Mouse (Mus musculus): Measurements from ENCODE around the gene Fndc5.

Gene Fndc5

DNA sequence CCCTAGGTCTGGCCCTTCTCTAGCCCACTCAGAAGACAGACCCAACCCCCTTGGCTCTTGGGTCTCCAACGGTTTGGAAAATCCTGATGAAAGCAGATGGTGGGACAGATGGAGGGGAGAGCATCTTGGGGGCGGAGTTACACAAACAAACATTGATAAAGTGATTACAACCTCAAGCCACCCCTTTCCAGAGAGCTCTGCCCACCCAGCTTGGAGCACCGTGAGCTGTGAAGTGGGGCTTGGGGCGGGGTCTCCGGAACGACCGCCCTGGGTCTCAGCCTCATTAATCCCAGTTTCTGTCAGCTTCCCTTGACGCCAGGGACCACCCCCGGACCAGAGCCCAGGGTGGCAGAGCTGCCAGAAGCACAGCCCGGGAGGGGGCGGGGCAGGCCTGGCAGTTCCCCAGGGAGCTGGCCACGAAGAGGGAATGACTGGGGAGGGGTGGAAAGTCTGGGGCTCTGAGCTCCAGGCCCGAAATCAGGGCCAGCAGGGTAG, 12.1 kb upstream of the Fndc5 start:
- DNase-seq (ENCODE audit: low read depth), result no peak

DNA sequence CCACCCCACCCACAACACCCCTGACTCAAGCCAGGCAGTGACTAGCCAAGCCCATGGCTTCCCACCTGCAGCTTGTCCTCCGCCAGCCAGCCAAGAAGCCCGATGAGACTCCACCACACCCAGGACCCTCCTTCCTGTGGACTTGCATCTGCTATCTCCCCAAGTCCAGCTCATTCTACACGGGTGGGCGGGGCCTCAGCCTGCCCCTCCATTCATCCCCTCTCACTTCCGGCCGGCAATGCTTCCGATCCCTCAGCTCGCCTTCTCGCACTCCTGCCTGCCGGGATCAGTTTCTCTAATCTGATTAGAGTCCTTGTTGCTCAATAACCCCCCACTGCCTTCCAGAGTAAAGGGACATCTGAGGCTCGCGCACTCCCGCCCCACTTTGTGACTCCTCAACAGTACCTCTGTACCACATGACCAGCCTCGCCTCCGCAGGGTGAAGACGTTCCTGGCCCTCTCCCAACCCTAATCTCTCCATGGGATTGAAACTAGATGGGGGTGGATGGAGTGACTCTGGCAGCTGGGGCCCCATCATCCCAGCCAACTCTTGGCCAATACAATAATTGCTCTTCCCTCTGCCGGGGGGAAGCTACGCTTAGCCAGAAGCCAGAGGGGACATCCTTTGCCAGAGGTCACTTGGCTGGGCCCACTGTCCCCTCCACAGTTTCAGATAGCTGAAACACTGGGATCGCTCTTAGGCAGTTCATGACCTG, 10.9 kb upstream of the Fndc5 start:
- no peak for DNase-seq (ENCODE audit: low read depth)

DNA sequence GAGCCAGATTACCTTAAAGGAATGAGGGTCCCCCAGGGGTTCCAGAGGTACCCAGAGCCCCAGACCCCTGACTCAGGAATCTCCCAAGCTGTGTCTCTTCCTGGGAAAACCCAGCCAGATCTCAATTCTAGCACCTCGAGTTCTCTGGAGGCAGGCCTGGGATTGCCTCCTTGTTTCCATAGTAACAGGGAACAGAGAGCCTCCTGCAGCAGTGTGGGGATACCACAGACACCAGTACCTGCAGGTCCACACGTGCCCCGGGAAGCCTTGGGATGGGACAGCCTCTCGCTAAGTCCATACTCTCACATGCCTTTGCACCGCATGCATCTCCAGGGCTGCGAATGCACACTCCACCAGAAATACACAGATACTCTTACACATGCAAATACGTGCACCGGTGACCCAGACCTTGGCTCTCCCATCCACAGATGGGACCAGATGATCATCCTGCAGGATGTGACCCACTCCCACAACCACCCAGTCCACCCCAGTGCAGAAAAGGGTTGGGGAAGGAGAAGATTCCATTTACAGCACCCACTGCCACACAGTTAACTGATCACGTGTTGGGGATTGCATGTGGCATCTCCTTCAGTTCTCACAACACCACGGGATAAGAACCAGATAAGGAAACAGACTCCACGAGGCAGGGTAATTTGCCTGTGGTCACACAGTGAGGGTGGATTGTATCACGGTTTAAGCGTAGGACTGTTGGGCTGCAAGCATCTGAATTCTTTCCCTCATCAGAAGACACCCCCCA, 8.0 kb upstream of the Fndc5 start:
- DNase-seq (ENCODE audit: low read depth), result no peak

DNA sequence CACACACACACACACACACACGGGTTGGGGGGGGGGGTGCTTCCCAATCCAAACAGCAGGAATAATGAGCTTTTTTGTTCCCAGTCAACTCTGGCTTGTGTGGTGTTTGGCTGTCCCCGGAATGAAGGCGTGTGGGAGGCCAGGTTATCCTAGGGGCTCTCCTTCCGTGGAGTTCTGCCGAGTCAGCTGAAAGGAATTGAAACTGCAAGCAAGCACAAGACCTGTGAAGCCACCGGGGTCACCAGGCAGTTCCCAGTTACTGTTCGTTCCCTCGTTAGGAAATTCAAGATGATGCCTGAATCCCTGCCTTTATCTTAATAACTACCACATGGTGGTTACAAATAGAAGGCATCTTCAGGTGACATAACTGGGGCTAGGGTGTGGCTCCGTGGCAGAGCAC, 7.4 kb upstream of the Fndc5 start:
- no peak for DNase-seq (ENCODE audit: low read depth)

DNA sequence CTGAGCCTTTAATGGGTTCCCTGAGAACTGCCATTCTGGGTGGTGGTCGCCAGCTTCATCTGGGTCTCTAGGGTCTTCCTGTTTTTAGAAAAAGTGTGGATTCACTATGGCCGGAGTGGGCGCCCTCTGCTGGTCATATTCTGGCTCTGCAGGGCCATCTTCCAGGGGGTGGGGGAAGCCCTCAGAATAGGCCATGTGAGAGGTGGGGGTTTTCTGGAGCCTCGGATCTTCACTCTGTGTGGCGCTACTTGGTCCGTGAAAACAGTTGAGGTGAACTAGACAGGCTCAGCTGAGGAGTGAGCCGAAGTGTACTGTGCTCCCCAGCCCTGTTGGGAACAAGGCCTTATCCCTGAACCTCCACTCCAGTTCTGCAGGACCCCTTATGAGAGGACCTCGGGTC, 6.7 kb upstream of the Fndc5 start:
- DNase-seq (ENCODE audit: low read depth), result no peak

DNA sequence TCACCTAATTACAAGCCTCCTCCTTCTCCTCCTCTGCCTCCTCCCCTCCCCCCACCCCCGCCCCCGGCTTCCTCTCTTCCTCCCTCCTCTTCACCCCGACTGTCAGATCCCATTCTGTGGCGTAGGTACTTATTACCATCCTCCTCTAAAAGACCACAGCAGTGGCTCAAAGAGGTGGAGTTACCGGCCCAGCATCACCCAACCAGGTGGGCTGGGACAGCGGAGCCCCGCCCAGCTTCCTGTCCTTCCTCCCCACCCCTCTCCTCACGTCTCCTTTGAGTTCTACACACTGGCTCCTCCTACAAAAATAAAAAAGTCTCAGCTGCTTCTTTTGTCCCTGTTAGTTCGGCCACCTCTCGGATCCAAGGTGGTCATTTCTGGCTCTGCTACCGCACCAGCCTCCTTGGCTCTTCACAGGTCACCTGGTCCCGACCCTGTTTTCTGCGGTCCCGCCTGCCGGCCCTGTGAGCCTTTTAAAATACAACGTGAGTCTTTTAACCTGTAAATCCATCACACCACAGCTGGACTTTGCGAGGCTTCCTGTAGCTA, 6.0 kb upstream of the Fndc5 start:
- DNase-seq (ENCODE audit: low read depth), result no peak

DNA sequence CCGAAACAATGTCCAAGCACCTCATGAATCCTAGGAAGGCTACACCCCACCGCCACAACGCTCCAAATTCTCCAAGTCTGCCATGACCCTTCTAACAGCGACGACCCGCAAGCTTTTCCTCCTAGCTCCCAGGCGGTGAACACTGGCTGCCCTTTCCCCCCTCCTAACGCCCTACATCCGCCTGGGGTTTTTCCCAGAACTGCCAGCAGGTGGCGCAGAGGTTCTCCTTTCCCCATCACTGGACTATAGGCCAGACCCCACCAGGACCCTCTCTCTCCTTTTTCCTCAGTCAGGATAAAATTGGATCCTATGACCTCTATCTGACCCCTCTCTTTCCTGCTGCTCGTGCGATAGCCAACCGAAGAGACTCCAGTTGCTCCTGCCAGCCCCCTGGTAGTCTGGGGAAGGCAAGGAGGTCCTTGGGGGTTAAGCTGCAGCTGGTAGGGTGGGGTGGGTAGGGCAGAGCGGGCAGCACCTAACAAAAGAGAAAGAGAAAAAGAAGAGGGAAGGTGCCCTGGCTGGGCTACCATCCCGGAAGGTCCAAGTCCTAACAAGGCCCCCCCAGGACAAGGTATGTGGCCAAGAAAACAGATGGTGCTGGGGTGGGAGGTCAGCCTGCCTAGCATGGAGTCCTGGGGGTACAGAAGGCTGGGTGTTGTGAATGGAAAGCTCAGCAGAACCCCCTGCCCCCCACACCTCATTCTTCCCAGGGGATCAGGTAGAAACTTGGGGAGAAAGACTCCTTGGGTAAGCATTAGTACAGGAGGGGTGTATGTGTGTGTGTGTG, 1.8 kb upstream of the Fndc5 start:
- DNase-seq (ENCODE audit: low read depth), result peak; percentile 57

DNA sequence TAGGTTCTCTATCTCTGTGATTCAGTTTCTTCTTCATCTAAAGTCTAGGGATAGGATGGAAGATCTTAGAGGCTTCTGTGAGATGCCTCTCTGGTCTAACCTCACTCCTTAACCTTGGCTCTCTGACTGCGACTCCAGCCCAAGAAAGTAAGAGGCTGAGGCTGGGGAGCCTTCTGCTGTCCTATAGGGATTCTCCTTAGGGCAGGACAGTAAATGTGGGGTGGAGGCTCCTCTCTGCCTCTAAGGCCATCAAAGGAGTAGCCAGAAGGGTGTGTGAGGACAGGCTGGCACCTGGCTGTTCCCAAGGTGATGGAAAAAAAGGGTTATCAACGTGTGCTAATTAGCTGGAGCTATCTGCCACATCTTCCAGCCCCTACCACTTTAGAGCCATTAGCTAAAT, 1.2 kb upstream of the Fndc5 start:
- DNase-seq (ENCODE audit: low read depth), result no peak

DNA sequence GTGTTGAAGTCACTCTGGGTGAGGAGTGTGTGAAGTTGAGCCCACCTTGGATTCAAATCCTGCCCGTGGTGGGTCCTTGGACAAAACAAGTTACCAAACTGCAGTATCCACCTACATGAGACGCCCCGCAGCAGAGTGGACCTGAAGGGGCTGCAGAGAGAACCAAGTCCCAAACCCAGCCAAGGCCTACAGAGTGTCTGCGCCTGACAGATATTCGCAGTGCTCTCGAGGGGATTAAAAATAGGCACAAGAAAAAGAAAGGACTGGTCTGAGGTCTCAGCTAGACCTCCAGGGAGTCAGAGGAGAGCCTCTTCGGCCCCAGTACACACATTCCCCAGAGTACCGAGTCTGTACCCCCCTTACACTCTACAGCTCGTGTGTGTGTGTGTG, 615 bp upstream of the Fndc5 start:
- no peak for DNase-seq (ENCODE audit: low read depth)

DNA sequence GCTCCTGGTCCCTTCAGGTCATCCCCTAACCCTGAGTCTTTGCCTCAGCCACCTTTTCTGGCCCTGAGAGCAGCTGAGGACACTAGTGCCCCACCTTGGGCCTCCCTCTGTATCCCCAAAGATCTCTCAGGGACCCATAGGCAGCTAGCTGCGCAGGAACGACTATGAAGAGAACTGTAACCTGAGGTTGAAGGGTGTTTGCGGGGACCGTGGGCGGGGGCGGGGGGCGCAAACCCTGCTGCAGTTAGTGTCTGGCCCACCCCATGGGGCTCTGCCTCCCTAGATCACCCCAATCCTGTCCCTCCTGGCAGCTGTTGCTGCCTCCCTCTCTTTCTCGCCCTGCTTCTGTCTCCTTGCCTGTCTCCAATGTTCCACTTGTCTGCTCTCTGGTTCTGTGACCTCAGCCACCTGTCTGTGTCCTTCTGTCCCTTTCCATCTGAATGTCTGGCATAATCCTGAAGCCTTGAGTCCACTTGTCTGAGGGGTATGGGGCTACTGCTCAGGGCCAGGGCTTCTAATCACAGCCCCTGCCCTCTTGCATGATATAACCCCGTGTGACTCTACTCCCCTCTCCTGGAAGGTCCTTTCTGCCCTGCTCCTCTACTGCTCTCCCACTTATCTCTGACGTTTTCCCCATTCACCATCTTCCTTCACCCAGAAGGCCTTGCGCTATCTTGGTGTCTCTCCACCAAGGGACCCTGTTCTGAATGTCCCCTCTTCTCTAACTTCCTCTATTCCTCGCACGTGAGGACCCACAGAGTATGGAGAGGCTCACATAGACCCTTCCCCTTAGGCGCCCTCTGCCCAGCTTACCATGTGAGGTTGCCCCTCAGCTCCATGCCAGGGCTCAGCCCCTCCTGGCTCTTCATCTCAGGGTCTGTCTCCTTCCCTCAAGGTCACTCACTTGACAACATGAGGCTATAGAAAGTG, 858 bp downstream of the Fndc5 start:
- no peak for DNase-seq (ENCODE audit: low read depth)

DNA sequence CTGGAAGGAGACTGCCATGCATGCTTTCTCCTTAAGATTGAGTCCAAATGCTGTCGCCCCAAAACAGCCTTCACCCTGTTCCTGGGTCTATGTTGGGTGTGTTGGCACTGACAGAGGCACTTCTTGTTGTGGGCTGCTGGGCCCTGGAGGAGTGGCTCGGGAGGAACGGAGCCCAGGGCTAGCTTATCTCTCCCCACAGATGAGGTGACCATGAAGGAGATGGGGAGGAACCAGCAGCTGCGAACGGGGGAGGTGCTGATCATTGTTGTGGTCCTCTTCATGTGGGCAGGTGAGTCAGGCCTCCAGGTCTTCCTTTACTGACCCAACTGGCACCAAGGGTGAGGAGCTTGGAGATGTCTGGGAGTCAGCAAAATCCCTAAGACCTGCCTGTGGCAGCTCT, 2.8 kb downstream of the Fndc5 start:
- DNase-seq (ENCODE audit: low read depth), result peak; percentile 67

DNA sequence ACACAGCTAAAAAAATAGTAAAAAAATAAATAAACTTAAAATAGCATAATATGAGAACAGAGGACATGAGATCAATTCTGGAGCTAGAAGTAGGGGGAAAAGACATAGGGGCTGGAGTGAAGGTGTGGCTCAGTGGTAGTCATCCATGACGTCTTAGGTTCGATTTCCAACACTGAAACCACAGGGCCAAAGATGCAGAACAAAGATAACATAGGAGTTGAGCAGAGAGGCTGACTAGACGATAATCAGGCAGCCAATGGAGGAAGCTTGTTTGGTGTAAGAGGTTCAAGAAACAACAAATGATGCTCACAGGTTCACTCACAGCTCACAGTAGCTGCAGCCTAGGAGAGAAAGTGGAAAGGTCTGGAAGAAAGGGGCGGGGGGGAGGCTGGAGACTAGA, 4.0 kb downstream of the Fndc5 start:
- DNase-seq (ENCODE audit: low read depth), result peak; percentile 61

DNA sequence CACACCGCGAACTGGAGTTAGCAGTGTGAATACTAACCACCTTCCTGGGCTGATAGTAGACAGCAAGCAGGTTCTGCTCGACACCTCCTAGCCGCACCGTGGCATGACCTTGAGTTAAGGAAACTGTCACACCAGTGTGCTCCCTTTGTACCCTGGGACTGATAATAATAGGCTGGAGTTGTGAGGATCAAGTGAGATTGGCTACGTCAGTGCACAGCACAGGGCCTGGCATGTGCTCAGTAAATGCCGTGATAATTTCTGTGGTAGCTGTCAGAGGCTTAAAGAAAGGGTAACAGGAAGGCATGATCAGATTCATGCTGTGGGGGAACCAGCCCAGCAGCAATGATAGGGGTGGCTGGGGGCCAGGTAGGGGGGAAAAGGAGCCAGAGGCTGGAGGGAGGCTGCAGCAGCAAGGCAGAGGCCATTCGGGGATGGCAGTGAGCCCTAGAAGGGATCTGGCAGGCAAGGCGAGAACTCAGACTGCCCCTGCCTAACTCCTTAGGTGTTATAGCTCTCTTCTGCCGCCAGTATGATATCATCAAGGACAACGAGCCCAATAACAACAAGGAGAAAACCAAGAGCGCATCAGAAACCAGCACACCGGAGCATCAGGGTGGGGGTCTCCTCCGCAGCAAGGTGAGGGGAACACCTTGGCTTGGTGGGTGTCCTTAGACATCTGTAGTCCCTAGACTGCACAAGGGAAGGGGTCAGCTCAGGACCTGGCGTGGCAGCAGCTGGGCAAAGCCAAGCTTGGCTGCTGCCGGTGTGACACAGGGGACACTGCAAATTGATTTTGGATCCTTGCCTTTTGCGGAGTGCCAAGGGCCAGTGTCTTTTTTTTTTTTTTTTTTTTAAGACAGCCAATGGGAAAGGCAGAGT, 5.0 kb downstream of the Fndc5 start:
- no peak for DNase-seq (ENCODE audit: low read depth)

DNA sequence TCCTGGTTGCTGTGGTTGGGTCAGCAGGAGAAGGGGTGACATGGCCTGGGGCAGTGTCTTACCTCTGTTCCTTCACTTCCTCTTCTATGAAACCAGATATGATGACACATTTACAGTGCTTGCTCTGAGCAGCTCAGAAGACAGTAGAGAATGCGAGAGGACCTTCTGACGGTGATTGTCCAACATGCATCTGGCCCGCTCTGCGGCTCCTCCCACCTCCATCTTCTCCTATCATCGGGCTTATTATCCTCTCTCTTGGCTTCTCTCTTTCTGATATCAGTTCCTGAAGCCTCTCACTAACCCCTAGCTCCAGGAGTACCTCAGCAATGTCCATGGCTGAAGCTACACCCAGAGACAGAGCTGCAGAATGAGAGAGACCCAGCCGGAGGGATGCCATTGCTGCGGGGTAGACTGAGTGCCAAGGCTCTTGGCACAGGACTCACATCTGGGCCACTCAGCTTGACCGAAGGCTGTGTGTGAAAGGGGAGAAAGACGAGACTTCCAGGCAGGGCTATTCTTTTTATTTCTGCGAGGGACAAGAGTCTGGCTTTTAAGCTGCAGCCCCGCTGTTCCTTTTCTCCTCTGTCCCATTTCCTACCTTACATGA, 5.7 kb downstream of the Fndc5 start:
- DNase-seq (ENCODE audit: low read depth), result no peak

DNA sequence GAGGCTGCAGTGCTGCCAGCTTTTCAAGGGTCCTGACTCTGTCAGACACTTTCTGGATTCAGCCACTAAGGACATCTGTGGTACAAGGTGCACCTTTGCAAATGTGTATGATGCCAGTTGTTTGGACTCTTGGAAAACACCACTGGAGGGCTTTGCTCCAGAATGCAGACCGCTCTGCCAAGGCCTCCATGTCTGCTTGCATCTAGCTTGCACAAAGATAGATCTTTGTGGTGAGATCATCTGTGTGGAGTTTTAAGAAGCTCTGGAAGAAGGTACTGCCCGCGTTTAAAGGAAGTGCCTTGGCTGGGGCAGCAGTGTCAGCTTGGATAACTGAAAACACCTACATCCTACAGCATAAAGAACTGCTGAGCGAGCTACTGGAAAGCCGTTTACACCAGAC, 6.7 kb downstream of the Fndc5 start:
- no peak for DNase-seq (ENCODE audit: low read depth)

DNA sequence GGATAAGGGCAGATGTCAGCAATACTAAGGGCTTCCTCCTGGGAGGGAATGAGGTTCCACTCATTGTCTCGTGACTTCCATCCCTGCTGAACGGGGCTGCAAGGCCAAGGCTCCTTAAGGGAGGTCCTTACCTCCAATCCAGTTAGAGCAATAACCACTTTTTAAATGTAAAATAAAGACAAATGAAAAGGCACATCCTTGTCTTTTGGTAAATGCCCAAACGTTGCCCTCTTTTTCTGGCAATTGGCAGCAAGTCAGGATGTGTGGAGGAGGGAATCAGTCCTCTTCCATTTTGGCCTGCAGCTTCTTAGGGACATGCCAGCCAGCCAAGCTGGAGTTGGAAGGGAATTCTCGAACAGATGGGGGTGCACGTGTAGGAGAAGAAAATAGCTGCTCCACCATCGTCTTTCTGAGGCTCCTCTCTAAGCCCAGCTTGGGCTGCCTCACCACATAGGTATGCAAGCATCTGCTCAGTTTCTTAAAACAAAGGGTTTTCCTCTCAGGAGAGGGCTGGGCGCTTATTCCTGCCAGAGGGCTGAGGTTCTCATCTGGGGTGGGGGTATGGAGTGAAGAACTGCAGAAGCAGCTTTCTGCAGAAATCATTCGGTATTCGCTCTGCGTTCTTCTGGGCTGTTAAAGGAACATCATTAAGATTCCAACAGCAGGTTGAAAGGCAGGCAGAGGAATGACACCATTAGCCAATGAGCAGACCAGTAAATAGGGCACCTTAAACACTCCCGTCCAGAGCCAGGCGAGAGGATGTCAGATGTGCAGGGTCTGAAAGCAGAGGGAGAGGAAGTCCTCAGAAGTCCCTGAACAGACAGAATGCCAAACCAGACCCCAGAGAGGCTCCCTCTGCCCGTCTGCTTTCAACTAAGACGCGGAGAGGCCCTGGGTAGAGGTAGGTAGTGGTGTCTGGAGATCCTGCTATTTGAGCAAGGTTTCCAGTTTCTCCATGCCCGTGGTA, 7.9 kb downstream of the Fndc5 start:
- DNase-seq (ENCODE audit: low read depth), result no peak

DNA sequence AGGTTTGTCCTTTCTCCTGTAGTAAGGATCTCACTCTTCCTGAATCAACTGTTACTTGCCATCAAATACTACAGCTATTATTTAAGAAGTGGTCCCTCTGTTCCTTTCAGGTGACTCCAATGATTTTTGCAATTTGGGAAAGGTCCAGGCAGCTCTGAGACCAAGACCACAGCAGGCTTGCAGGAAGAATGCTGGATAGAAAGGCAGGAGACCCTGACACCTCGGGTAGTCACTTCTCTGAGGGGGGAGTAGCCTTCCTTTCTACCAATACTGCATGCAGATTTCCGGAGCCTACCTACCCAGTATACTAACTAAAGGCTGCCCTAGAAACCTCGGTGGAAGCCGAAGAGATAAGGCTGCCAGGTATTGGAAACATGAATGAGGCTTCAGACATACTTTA, 8.6 kb downstream of the Fndc5 start:
- no peak for DNase-seq (ENCODE audit: low read depth)

DNA sequence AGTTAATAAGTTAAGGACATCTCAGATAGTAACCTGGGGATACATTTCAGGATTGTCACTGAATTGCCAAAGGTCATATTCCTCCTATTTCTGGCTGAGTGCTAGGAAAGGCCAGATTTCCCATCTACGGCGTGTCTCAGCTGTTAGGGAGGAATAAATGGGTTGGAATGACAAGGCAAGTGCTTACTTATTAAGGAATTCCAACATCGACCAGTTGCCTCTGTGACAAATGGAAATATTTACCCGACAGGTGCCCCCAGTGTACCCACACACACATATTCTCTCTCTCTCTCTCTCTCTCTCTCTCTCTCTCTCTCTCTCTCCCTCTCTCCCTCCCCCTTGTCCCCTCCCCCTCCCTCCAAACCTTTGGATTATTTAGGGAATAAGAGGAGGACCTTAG, 9.1 kb downstream of the Fndc5 start:
- no peak for DNase-seq (ENCODE audit: low read depth)

DNA sequence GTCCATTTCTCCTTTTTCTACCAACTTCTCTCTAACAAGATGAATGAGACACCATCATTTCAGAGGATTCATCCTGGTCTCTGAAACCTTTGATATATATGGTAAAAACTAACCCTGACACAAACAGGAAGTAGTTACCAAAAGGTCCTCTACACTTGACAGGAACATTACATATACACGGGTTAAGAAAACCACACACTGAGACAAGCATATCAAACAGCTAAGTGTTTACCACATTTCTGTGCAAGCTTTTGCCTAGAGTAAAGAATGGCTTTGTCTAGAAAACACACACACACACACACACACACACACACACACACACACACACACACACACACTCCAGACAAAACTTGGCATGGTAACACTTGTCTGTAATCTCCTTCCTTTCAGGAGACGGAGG, 9.6 kb downstream of the Fndc5 start:
- DNase-seq (ENCODE audit: low read depth), result no peak
